Mouse (Mus musculus) thymus, adult 2 months (tissue): ENCODE results near the gene Gstcd. TPM values are rescaled to one million over a fixed set of nuclear protein-coding genes. Genes with fewer than 3 reads are reported as not detected.

Source experiments
- DNase-seq: peaks from one replicate; pipeline ENCODE4 v3.0.0; 2021
- H3K27ac ChIP-seq: fragments of 200-500 bp; 2 replicates; pipeline ENCODE4 v1.5.1; 2012; ENCODE audit warnings: low read length, control low read depth; ENCODE audit not compliant: control insufficient read depth, insufficient read depth
- H3K27me3 ChIP-seq: fragments of 200-500 bp; 2 replicates; pipeline ENCODE4 v1.6.1; 2012; ENCODE audit warnings: mild to moderate bottlenecking, low read length, moderate library complexity, mixed read lengths; ENCODE audit not compliant: control insufficient read depth, insufficient read depth
- H3K36me3 ChIP-seq: fragments of 200-500 bp; 2 replicates; pipeline ENCODE4 v1.6.1; 2012; ENCODE audit warnings: mild to moderate bottlenecking, low read length, moderate library complexity; ENCODE audit not compliant: control insufficient read depth, insufficient read depth
- H3K4me1 ChIP-seq: fragments of 200-500 bp; replicated peaks from 2 replicates; pipeline ENCODE4 v1.6.1; 2012; ENCODE audit warnings: low read length; ENCODE audit not compliant: control insufficient read depth, insufficient read depth
- H3K4me3 ChIP-seq: fragments of 200-500 bp; 2 replicates; pipeline ENCODE4 v1.5.1; 2012; ENCODE audit warnings: mild to moderate bottlenecking, low read length, control low read depth, moderate library complexity; ENCODE audit not compliant: control insufficient read depth, insufficient read depth
- CTCF ChIP-seq: fragments of 200-500 bp; IDR thresholded peaks from 2 replicates; pipeline ENCODE4 v1.5.1; 2012; ENCODE audit warnings: mild to moderate bottlenecking, control low read depth, low read length, moderate library complexity, borderline replicate concordance; ENCODE audit not compliant: control insufficient read depth, poor library complexity, insufficient read depth; ENCODE audit errors: extremely low read depth
- POLR2A ChIP-seq: fragments of 200-500 bp; IDR thresholded peaks from 2 replicates; pipeline ENCODE4 v1.6.1; 2012; ENCODE audit warnings: mild to moderate bottlenecking, low read length, control low read depth, moderate library complexity; ENCODE audit not compliant: control insufficient read depth, poor library complexity, insufficient read depth; ENCODE audit errors: extremely low read depth
- WGBS: fragments of 180-500 bp; shearing (Covaris S2); methylation state at CpG from one replicate; pipeline ENCODE4 v1.1.7; 2018; 5-methylcytosine and 5-hydroxymethylcytosine counted together
- polyA plus RNA-seq: library from polyadenylated mRNA; depleted of rRNA; stranded (reverse); fragments of >200 nt; gene quantifications from 2 replicates; pipeline ENCODE4 v1.2.3, GENCODE M21; 2012; rRNA removed

Gene Gstcd
- polyA plus RNA-seq, 1 experiment = 6.5 TPM

DNA sequence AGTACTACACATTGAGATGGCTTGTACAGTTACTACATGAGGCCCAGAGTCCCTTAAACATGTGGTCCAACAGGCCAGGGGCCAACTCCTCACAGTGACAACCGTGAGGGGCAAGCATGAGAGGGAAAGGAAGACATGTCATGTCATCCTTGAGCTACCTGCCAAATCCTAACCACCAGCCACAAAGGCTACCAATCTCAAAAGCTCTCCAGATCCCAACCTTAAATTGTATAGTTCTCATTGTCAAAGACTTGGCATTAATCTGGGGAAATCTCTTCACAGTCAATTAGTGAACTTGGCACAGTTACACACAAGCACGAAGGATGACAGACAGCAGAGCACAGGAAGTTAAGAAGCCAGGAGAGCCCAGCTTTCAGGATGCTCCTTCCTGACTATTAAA, 157.2 kb downstream of the Gstcd start:
- TF ChIP-seq POLR2A (no peak), CTCF (no peak)
- H3K27ac ChIP-seq = no peak overlapping the region
- no peaks in the 10 kb centered on the region for H3K27me3 ChIP-seq
- 66% methylated on average over 2 of the region's 2 CpGs for WGBS
- no peak for DNase-seq
- no peaks in the 10 kb centered on the region for H3K36me3 ChIP-seq
- no peaks in the 10 kb centered on the region for H3K4me1 ChIP-seq
- no peak overlapping the region for H3K4me3 ChIP-seq

Other genes with a start within 250 kb of the Gstcd start
- gene Npnt, start 141.7 kb downstream of the Gstcd start, polyA plus RNA-seq = 8.7 and 10.5 TPM in 2 replicates
- gene Ints12, start 193 bp downstream of the Gstcd start, polyA plus RNA-seq = 9.7 and 10.2 TPM in 2 replicates
- 0.19 TPM in 1 of 2 replicates, not detected in the other for gene Arhgef38, start 142.9 kb upstream of the Gstcd start, polyA plus RNA-seq
- 38.5 and 50.5 TPM in 2 replicates for gene Ppa2, start 218.1 kb upstream of the Gstcd start, polyA plus RNA-seq